Comparison of ENCODE assay signal across 12 mouse cellular contexts in the genomic region with DNA sequence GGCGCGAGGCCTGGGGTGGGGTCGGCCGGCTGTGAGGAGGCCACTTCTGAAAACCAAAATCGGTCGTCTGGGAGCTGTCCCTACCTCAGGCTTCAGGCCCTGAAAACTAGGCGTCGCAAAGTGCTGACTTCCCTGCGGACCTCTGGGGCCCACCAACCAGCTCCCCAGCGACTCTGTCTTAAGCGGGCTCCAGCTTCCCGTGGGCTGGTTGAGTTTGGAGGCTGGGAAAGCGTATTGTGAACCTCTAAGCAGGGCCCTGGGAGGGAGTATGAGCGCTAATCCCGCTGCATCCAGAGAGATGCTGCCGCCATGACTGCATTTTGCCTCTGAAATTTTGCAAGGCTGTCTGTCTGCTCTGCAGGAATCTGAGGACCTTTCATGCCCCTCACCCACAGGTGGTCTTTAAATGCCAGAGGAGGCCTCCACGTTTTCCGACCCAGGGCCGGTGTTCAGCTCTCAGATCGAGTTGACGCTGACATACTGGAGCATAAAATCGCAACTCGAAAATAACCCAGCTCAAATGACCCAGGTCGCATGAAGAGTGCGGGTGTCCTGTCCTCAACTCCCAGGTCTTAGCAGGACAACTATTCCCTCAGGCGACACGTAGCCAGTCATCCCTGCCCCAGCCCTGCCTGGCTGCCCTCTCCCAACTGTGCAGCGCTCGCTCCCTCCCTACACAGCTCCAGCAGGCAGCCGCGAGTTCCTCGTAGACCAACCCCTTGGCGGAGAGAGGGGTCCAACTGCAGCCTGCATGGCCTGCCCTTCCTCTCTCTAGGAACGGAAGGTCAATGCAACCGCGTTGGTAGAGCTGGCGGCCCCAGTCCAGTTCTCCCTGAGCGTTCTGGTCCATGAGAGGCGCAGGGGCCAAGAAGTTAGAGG. TPM values are rescaled to one million over a fixed set of nuclear protein-coding genes. Genes with fewer than 3 reads are reported as not detected.
DNase-seq lines count a peak whose midpoint lies in the region; ATAC-seq and TF ChIP-seq lines count a peak whose summit lies in the region.
"Had no signal": no experiment of that assay in that cellular context is flagged by ENCODE, and none has a peak within 500 bp of the region (broad histone marks: within the 10 kb centered on the region; RNA-seq: fewer than 3 reads in every experiment).

No protein-coding gene starts in this region.

- WGBS in heart, postnatal 0 days = 2% methylated on average over 39 of the region's 39 CpGs
- WGBS in embryonic facial prominence, embryonic 15.5 days = 2% methylated on average over 39 of the region's 39 CpGs
- 1% methylated on average over 39 of the region's 39 CpGs for WGBS in liver, embryonic 11.5 days

- no peak for TF ChIP-seq EP300 in heart, postnatal 0 days (IDR thresholded peaks at IDR 0.05; ENCODE audit: low read depth)

- TF ChIP-seq POLR2A in brain, embryonic 14.5 days (IDR thresholded peaks at IDR 0.05; ENCODE audit: borderline replicate concordance, extremely low read depth, insufficient read depth, insufficient read length, poor library complexity, severe bottlenecking) = no peak

- no peak overlapping the region for H3K4me2 ChIP-seq in heart, postnatal 0 days (ENCODE audit: low read depth, low read length)
- H3K4me2 ChIP-seq in embryonic facial prominence, embryonic 15.5 days (replicated peaks) = no peak overlapping the region
- no peak overlapping the region for H3K4me2 ChIP-seq in liver, embryonic 11.5 days

- TF ChIP-seq CTCF in heart, postnatal 0 days (IDR thresholded peaks at IDR 0.05; ENCODE audit: low read depth) = no peak
- TF ChIP-seq CTCF in brain, embryonic 14.5 days (IDR thresholded peaks at IDR 0.05; ENCODE audit: borderline replicate concordance, extremely low read depth, insufficient read depth, insufficient read length) = no peak

- no peak overlapping the region for H3K9ac ChIP-seq in heart, postnatal 0 days (replicated peaks; ENCODE audit: low read depth, low read length)
- H3K9ac ChIP-seq in embryonic facial prominence, embryonic 15.5 days = no peak overlapping the region
- no peak overlapping the region for H3K9ac ChIP-seq in liver, embryonic 11.5 days (ENCODE audit: low read depth, low read length)
- H3K9ac ChIP-seq: limb, embryonic 15.5 days had no signal

- no peak overlapping the region for H3K27ac ChIP-seq in heart, postnatal 0 days (ENCODE audit: low read depth)
- H3K27ac ChIP-seq in embryonic facial prominence, embryonic 15.5 days (replicated peaks) = no peak overlapping the region
- no peak overlapping the region for H3K27ac ChIP-seq in liver, embryonic 11.5 days (ENCODE audit: low read depth, low read length)
- H3K27ac ChIP-seq: limb, embryonic 15.5 days had no signal

- no peaks in the 10 kb centered on the region for H3K9me3 ChIP-seq in heart, postnatal 0 days (replicated peaks; ENCODE audit: control insufficient read depth, low read length)
- H3K9me3 ChIP-seq in embryonic facial prominence, embryonic 15.5 days (replicated peaks) = no peaks in the 10 kb centered on the region
- H3K9me3 ChIP-seq in liver, embryonic 11.5 days (ENCODE audit: control insufficient read depth, low read length) = no peaks in the 10 kb centered on the region
- H3K9me3 ChIP-seq: limb, embryonic 15.5 days had no signal

- DNase-seq in heart, postnatal 0 days (ENCODE audit: low spot score) = no peak
- no peak for DNase-seq in heart, adult 8-10 months (ENCODE audit: low spot score)
- DNase-seq in brain, embryonic 14.5 days (ENCODE audit: low read depth) = peak; percentile 13
- peak; percentile 53 for DNase-seq in neural tube, embryonic 10.5 days (ENCODE audit: extremely low spot score, low spot score)
- no peak for DNase-seq in yolk sac, embryonic 10.5 days (ENCODE audit: low spot score)
- no peak for DNase-seq in liver, embryonic 11.5 days (ENCODE audit: low spot score)
- DNase-seq in frontal cortex, adult 2 months (ENCODE audit: extremely low spot score in 1 of 2, low spot score in 1 of 2) = no peak

- peaks cover 10% of the 10 kb centered on the region; the same call in 1 of the 2 replicates for H3K4me1 ChIP-seq in heart, postnatal 0 days (ENCODE audit: control insufficient read depth, insufficient read depth)
- H3K4me1 ChIP-seq in embryonic facial prominence, embryonic 15.5 days = peaks cover 43% of the 10 kb centered on the region
- peaks cover 10% of the 10 kb centered on the region; the same call in 1 of the 2 replicates for H3K4me1 ChIP-seq in liver, embryonic 11.5 days (replicated peaks; ENCODE audit: control insufficient read depth, insufficient read depth, low read length)

- H3K36me3 ChIP-seq in heart, postnatal 0 days (replicated peaks; ENCODE audit: control insufficient read depth, insufficient read depth, low read length) = no peaks in the 10 kb centered on the region
- no peaks in the 10 kb centered on the region for H3K36me3 ChIP-seq in embryonic facial prominence, embryonic 15.5 days
- H3K36me3 ChIP-seq in liver, embryonic 11.5 days (ENCODE audit: control insufficient read depth, insufficient read depth, low read length) = no peaks in the 10 kb centered on the region
- H3K36me3 ChIP-seq: limb, embryonic 15.5 days had no signal

- ATAC-seq in heart, postnatal 0 days (ENCODE audit: insufficient read depth, low read depth) = no peak
- no peak for ATAC-seq in embryonic facial prominence, embryonic 15.5 days (ENCODE audit: insufficient number of reproducible peaks, low FRiP score, low TSS enrichment, low read depth)
- ATAC-seq in liver, embryonic 11.5 days (replicated peaks; ENCODE audit: low FRiP score) = no peak

- 0 out of 2 replicates have a peak overlapping the region, but pooled peaks have one; percentile 30 for H3K4me3 ChIP-seq in heart, postnatal 0 days (ENCODE audit: low read depth, low read length)
- H3K4me3 ChIP-seq in embryonic facial prominence, embryonic 15.5 days (replicated peaks) = 0 out of 2 replicates have a peak overlapping the region, but pooled peaks have one; percentile 6
- no peak overlapping the region for H3K4me3 ChIP-seq in liver, embryonic 11.5 days (ENCODE audit: low read depth, low read length)

- peaks cover 93% of the 10 kb centered on the region for H3K27me3 ChIP-seq in heart, postnatal 0 days (ENCODE audit: control insufficient read depth, insufficient read depth, low read length)
- peaks cover 100% of the 10 kb centered on the region for H3K27me3 ChIP-seq in embryonic facial prominence, embryonic 15.5 days
- H3K27me3 ChIP-seq in liver, embryonic 11.5 days (replicated peaks; ENCODE audit: control insufficient read depth, insufficient read depth, low read length) = peaks cover 98% of the 10 kb centered on the region

RNA-seq across cellular contexts. Expression of gene Nkx1-1, which starts 1.5 kb away (rescaled TPM):
- total RNA-seq in heart, postnatal 0 days (2014; rRNA removed; ENCODE audit: low replicate concordance) = not detected in 2 replicates
- polyA plus RNA-seq in heart, postnatal 0 days (2015; fragmentation: Nextera tagmentation; extraction: Ambion mirVana) = not detected in 2 replicates
- not detected for total RNA-seq in heart, adult 8-10 months (2022)
- 1.8 and 4.1 TPM in 2 replicates for polyA plus RNA-seq in brain, embryonic 14.5 days (2012; rRNA removed)
- not detected in 2 replicates for polyA plus RNA-seq in embryonic facial prominence, embryonic 15.5 days (2015; fragmentation: Nextera tagmentation; extraction: Ambion mirVana)
- not detected in 2 replicates for polyA plus RNA-seq in liver, embryonic 11.5 days (2014; fragmentation: Nextera tagmentation; extraction: Ambion mirVana)
- polyA plus RNA-seq in frontal cortex, adult 2 months (2012; rRNA removed) = not detected in 2 replicates
- total RNA-seq: gastrocnemius, adult 8-10 months had no signal
- polyA plus RNA-seq: large intestine, adult 2 months; limb, embryonic 15.5 days; spleen, adult 2 months had no signal

RNA-seq across cellular contexts. Expression of gene Uvssa, which starts 53.9 kb away (rescaled TPM):
- 2.2 and 5.5 TPM in 2 replicates for total RNA-seq in heart, postnatal 0 days (2014; rRNA removed; ENCODE audit: low replicate concordance)
- 3.5 and 3.7 TPM in 2 replicates for polyA plus RNA-seq in heart, postnatal 0 days (2015; fragmentation: Nextera tagmentation; extraction: Ambion mirVana)
- total RNA-seq in heart, adult 8-10 months (2022) = 1 to 10 TPM; 2.6 to 4.6 (median 3.8) TPM
- polyA plus RNA-seq in brain, embryonic 14.5 days (2012; rRNA removed) = 6.6 and 7.5 TPM in 2 replicates
- polyA plus RNA-seq in embryonic facial prominence, embryonic 15.5 days (2015; fragmentation: Nextera tagmentation; extraction: Ambion mirVana) = 10.4 and 11.3 TPM in 2 replicates
- 4.9 and 5.6 TPM in 2 replicates for polyA plus RNA-seq in liver, embryonic 11.5 days (2014; fragmentation: Nextera tagmentation; extraction: Ambion mirVana)
- 5.7 and 7.6 TPM in 2 replicates for polyA plus RNA-seq in frontal cortex, adult 2 months (2012; rRNA removed)

Comparison
In these comparisons a context has a peak if more than half of its experiments do, and no peak if none do; other contexts are left out.
1. DNase-seq: peak in brain, embryonic 14.5 days (single experiment) and neural tube, embryonic 10.5 days (single experiment); none in heart, postnatal 0 days (single experiment), heart, adult 8-10 months (single experiment), yolk sac, embryonic 10.5 days (single experiment), liver, embryonic 11.5 days (single experiment) and frontal cortex, adult 2 months (0 of 2).